Mouse (Mus musculus): Measurements from ENCODE around the gene Asb1.
A peak's percentile ranks its signal among the peaks of the same experiment; 100 is the strongest.

The Asb1 gene

GRCm38 (mm10) chr1:91607141-91607540 is 66.8 kb downstream of the Asb1 start:
- DNase-seq (ENCODE audit: low read depth, low spot score): peak; percentile 80
